Mouse (Mus musculus) limb, embryonic 14.5 days (tissue): ENCODE data around the gene Gm20388. TPM values are rescaled to one million over a fixed set of nuclear protein-coding genes. Genes with fewer than 3 reads are reported as not detected.

Source experiments
- ATAC-seq: fragments of 200-750 bp; cut with Nextera tagmentation; 2 replicates; pipeline ENCODE4 v1.8.0; 2017; ENCODE audit warnings: low read depth, moderate number of reproducible peaks, moderate TSS enrichment; ENCODE audit not compliant: low FRiP score
- DNase-seq: peaks from one replicate; pipeline ENCODE4 v3.0.0-alpha.2; 2015; ENCODE audit warnings: low spot score
- H3K27ac ChIP-seq: fragments of 300-500 bp; sonication (generic); replicated peaks from 2 replicates; pipeline ENCODE4 v1.5.1; 2014; ENCODE audit warnings: low read depth, mild to moderate bottlenecking, low read length, moderate library complexity, mixed read lengths
- H3K27me3 ChIP-seq: fragments of 300-500 bp; sonication (generic); 2 replicates; pipeline ENCODE4 v1.6.1; 2014; ENCODE audit warnings: low read length, mixed read lengths; ENCODE audit not compliant: control insufficient read depth, insufficient read depth
- H3K36me3 ChIP-seq: fragments of 300-500 bp; sonication (generic); 2 replicates; pipeline ENCODE4 v1.6.1; 2014; ENCODE audit warnings: mild to moderate bottlenecking, low read length, moderate library complexity, mixed read lengths; ENCODE audit not compliant: control insufficient read depth, insufficient read depth
- H3K4me1 ChIP-seq: fragments of 300-500 bp; sonication (generic); 2 replicates; pipeline ENCODE4 v1.6.1; 2014; ENCODE audit warnings: antibody characterized with exemption, low read length, mixed read lengths; ENCODE audit not compliant: control insufficient read depth, insufficient read depth
- H3K4me2 ChIP-seq: fragments of 300-500 bp; sonication (generic); replicated peaks from 2 replicates; pipeline ENCODE4 v1.6.1; 2014; ENCODE audit warnings: low read depth, mild to moderate bottlenecking, low read length, moderate library complexity; ENCODE audit not compliant: severe bottlenecking
- H3K4me3 ChIP-seq: fragments of 300-500 bp; sonication (generic); replicated peaks from 2 replicates; pipeline ENCODE4 v1.5.1; 2014; ENCODE audit warnings: low read length
- H3K9ac ChIP-seq: fragments of 300-500 bp; sonication (generic); 2 replicates; pipeline ENCODE4 v1.6.1; 2014; ENCODE audit warnings: mild to moderate bottlenecking, low read depth, low read length, moderate library complexity; ENCODE audit not compliant: severe bottlenecking
- H3K9me3 ChIP-seq: fragments of 300-500 bp; sonication (generic); 2 replicates; pipeline ENCODE4 v1.6.1; 2016; ENCODE audit warnings: low read length; ENCODE audit not compliant: control insufficient read depth
- POLR2A ChIP-seq: fragments of 200-500 bp; IDR thresholded peaks from 2 replicates; pipeline ENCODE4 v1.8.0; 2012; ENCODE audit warnings: inconsistent platforms, mild to moderate bottlenecking, moderate library complexity, borderline replicate concordance; ENCODE audit not compliant: insufficient read depth, insufficient read length; ENCODE audit errors: extremely low read depth
- WGBS: fragments of 180-500 bp; shearing (Covaris S2); extraction: QIAGEN DNeasy Blood & Tissue Kit; methylation state at CpG from one replicate; pipeline ENCODE4 v1.1.7; 2014; 5-methylcytosine and 5-hydroxymethylcytosine counted together
- polyA plus RNA-seq, 2 experiments: library from polyadenylated mRNA; depleted of rRNA in 1 of 2; stranded (reverse) in 1 of 2; unstranded in 1 of 2; fragments of >200 nt; fragmentation: Nextera tagmentation in 1 of 2; extraction: Ambion mirVana in 1 of 2; gene quantifications; 2 replicates each; pipeline versions ENCODE4 v1.2.1 to v1.2.3; 2012 to 2014

Gene Gm20388
- polyA plus RNA-seq, 2 experiments, result 1.9 to 49.9 TPM

DNA sequence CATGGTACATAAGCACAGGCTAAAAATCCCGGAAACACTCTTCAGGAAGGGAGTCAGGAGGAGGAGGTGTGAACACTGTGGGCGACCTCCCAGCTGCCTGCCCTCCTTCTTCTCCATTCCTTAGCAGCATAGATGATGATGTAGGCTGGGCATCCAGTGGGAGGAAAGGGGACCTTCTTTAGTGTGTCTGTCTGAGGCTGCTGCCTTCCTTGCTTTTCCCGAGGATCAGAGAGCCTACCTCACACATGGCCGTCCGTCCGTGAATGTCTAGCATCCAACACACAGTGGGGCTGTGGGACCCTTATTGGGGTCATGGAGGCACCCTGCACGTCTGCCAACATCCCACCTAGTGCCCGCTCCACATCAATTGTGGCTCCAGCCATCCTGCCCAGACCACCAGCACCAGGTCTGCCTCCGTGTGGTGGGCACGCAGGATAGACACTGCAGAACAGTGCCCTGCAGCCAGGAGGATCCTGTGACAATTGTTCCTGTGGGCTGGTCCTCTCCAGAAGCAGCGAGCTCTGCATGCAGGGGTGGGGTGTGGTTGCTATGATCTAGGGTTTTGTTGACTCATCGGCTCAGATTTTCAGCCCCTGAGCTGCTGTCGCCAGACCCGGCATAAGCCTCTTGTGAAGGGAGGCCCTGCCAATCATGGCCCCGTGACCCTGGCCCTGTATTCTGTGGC lies 2174.2 kb downstream of the Gm20388 start:
- H3K9ac ChIP-seq, result no peak overlapping the region
- H3K4me2 ChIP-seq, result no peak overlapping the region
- ATAC-seq (no peak), DNase-seq (no peak)
- H3K9me3 ChIP-seq, result no peaks in the 10 kb centered on the region
- WGBS, result 81% methylated on average over 15 of the region's 15 CpGs
- TF ChIP-seq POLR2A, result no peak
- H3K36me3 ChIP-seq, result no peaks in the 10 kb centered on the region
- H3K4me3 ChIP-seq, result no peak overlapping the region
- no peaks in the 10 kb centered on the region for H3K27me3 ChIP-seq
- no peak overlapping the region for H3K27ac ChIP-seq
- H3K4me1 ChIP-seq, result peaks cover 10% of the 10 kb centered on the region

DNA sequence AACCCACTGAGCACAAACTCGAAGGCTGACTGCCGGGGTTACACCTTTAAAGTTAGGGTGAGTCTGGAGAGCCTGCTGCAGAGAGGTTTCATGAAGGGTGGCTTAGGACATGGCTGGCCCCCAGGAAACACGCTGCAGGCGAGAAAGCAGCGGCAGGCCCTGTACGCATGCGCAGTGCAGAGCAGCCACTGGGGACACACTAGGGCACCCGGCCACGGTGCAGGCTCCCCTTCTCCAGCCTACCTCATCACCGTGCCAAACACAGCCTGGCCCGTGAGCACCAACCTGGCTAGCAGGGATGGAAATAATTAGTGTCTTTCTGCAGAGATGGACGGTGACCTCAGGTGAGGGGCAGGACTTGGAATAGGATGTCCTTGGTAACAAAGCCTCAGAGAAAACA lies 2175.4 kb downstream of the Gm20388 start:
- WGBS, result 66% methylated on average over 12 of the region's 12 CpGs

DNA sequence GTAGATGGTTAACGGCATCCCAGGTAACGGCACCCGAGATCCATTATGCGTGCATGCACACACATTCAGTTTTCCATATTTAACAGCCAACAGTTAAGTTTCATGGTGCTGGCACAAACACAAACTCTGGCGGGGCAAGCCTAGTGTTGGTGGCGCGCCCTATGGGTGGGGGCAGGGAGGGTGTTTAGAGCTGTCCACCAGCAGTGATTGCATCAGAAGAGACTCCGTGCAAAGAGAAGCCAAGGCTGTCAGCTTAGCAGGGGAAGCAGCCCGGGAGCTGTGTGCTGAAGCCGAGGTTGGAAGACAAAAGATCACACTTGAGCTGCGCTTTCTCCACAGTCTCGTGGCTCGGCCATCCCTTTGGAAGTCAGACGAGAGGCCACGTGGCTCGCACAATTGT lies 2178.0 kb downstream of the Gm20388 start:
- H3K4me3 ChIP-seq, result no peak overlapping the region
- no peak overlapping the region for H3K27ac ChIP-seq
- no peaks in the 10 kb centered on the region for H3K9me3 ChIP-seq
- H3K9ac ChIP-seq, result no peak overlapping the region
- H3K4me1 ChIP-seq, result no peaks in the 10 kb centered on the region
- WGBS, result 84% methylated on average over 16 of the region's 16 CpGs
- no peak for TF ChIP-seq POLR2A
- ATAC-seq (no peak), DNase-seq (no peak)
- H3K27me3 ChIP-seq, result no peaks in the 10 kb centered on the region
- no peak overlapping the region for H3K4me2 ChIP-seq
- no peaks in the 10 kb centered on the region for H3K36me3 ChIP-seq

More for the DNA sequence above, 2175.4 kb downstream of the Gm20388 start:
- no peak for ATAC-seq
- Histone ChIP-seq H3K4me2 (no peak overlapping the region), H3K27me3 (no peaks in the 10 kb centered on the region), H3K9ac (no peak overlapping the region), H3K36me3 (no peaks in the 10 kb centered on the region), H3K9me3 (no peaks in the 10 kb centered on the region), H3K4me3 (no peak overlapping the region), H3K4me1 (no peaks in the 10 kb centered on the region), H3K27ac (no peak overlapping the region)
- no peak for DNase-seq
- TF ChIP-seq POLR2A, result no peak

DNA sequence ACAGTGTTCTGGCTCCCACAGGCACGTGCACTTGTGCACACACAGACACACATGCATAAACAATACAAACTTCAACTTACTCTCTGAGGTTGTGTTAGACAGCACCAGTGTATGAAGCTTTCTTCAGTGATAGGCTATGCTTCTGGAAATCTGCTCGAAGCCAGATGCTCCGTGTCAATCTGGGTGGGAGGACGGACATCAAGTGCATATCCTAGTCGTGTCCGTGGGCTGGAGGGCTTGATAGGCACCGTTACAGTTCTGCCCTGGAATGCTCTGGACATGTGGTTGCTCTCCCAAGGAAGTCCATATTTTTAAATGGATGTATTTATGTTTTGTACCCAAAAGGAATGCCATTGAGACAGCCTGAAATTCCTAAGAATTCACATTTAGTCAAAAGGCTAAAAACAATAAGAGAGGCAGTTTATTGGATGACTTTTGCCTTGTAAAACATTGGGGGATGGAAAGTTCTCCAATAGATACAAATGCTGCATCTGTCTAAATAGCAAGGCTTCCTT lies 2178.6 kb downstream of the Gm20388 start:
- Histone ChIP-seq H3K4me1 (no peaks in the 10 kb centered on the region), H3K4me2 (no peak overlapping the region), H3K9me3 (no peaks in the 10 kb centered on the region), H3K27me3 (no peaks in the 10 kb centered on the region), H3K4me3 (no peak overlapping the region), H3K36me3 (no peaks in the 10 kb centered on the region), H3K9ac (no peak overlapping the region), H3K27ac (no peak overlapping the region)
- TF ChIP-seq POLR2A, result no peak
- no peak for DNase-seq
- 90% methylated on average over 7 of the region's 7 CpGs for WGBS
- ATAC-seq, result no peak

DNA sequence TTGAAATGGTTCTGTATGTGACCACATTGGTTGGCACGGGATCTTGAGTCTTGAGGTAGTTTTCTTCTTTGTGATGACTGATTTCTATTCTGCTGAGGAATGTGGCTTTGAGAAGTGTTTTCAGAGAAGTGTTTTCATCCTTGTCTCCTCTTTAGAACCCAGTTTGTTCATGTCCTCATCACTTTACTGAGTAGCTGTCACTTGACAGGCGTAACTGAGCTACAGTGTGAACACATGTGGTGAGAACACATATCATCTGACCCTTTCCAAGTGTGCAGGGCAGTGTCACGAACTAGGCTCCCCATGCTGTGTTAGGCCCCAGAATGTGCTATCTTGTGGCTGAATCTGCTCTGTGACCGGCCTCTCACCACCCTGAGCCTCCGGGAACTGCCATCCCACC lies 2181.8 kb downstream of the Gm20388 start:
- no peak overlapping the region for H3K27ac ChIP-seq
- WGBS, result 82% methylated on average over 5 of the region's 5 CpGs
- TF ChIP-seq POLR2A, result no peak
- DNase-seq (no peak), ATAC-seq (no peak)
- H3K4me2 ChIP-seq, result no peak overlapping the region
- no peak overlapping the region for H3K9ac ChIP-seq
- no peaks in the 10 kb centered on the region for H3K36me3 ChIP-seq
- no peaks in the 10 kb centered on the region for H3K4me1 ChIP-seq
- no peak overlapping the region for H3K4me3 ChIP-seq
- H3K27me3 ChIP-seq, result no peaks in the 10 kb centered on the region
- H3K9me3 ChIP-seq, result no peaks in the 10 kb centered on the region

DNA sequence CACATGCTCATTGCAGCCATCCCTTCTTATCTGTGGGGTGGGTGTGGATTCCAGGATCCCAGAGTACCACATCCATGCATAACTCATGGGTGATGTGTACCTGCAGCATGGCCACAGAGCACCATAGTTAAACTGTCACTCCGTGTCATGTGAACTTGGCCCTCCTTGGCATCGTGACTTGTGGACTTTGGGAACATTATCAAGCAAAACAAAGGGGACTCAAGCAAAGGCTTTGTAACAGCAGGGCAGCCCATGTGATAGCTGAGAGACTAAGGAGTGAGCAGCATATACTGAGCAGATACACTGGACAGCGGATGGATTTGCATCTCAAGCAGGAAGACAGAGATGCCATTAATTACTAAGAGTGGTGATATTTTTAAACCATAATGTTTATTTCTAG lies 2188.1 kb downstream of the Gm20388 start:
- Histone ChIP-seq H3K4me1 (peaks cover 25% of the 10 kb centered on the region), H3K36me3 (no peaks in the 10 kb centered on the region), H3K27ac (no peak overlapping the region), H3K4me2 (no peak overlapping the region), H3K27me3 (no peaks in the 10 kb centered on the region), H3K9me3 (no peaks in the 10 kb centered on the region), H3K9ac (no peak overlapping the region), H3K4me3 (no peak overlapping the region)
- DNase-seq (no peak), ATAC-seq (no peak)
- TF ChIP-seq POLR2A, result no peak
- WGBS, result 86% methylated on average over 3 of the region's 3 CpGs
